Mouse (Mus musculus) liver, embryonic 11.5 days (tissue): ENCODE results near the gene Gm20824. TPM values are rescaled to one million over a fixed set of nuclear protein-coding genes. Genes with fewer than 3 reads are reported as not detected.
"Not testable (repeated sequence)": the region's sequence is repeated elsewhere in the genome, so short reads cannot be mapped to it uniquely, and the experiment has no call there.

Experiments used
- ATAC-seq: fragments of 200-750 bp; cut with Nextera tagmentation; replicated peaks from 2 replicates; pipeline ENCODE4 v1.8.0; 2017; ENCODE audit warnings: moderate number of reproducible peaks, mild to moderate bottlenecking, moderate TSS enrichment, moderate library complexity; ENCODE audit not compliant: low FRiP score
- DNase-seq: peaks from one replicate; pipeline ENCODE4 v3.0.0-alpha.2; 2017; ENCODE audit warnings: low spot score
- H3K27ac ChIP-seq: fragments of 300-500 bp; sonication (generic); 2 replicates; pipeline ENCODE4 v1.5.1; 2014; ENCODE audit warnings: mild to moderate bottlenecking, low read depth, low read length, control low read depth
- H3K27me3 ChIP-seq: fragments of 300-500 bp; sonication (generic); replicated peaks from 2 replicates; pipeline ENCODE4 v1.6.1; 2014; ENCODE audit warnings: low read length, mixed read lengths; ENCODE audit not compliant: control insufficient read depth, insufficient read depth
- H3K36me3 ChIP-seq: fragments of 300-500 bp; sonication (generic); 2 replicates; pipeline ENCODE4 v1.6.1; 2014; ENCODE audit warnings: mild to moderate bottlenecking, low read length, moderate library complexity, mixed read lengths; ENCODE audit not compliant: control insufficient read depth, insufficient read depth
- H3K4me1 ChIP-seq: fragments of 300-500 bp; sonication (generic); replicated peaks from 2 replicates; pipeline ENCODE4 v1.6.1; 2014; ENCODE audit warnings: low read length, mixed read lengths; ENCODE audit not compliant: control insufficient read depth, insufficient read depth
- H3K4me2 ChIP-seq: fragments of 300-500 bp; sonication (generic); 2 replicates; pipeline ENCODE4 v1.6.1; 2014; ENCODE audit warnings: mild to moderate bottlenecking, control low read depth, moderate library complexity
- H3K4me3 ChIP-seq: fragments of 300-500 bp; sonication (generic); 2 replicates; pipeline ENCODE4 v1.5.1; 2014; ENCODE audit warnings: low read depth, low read length, control low read depth
- H3K9ac ChIP-seq: fragments of 300-500 bp; sonication (generic); 2 replicates; pipeline ENCODE4 v1.6.1; 2014; ENCODE audit warnings: low read depth, low read length, control low read depth
- H3K9me3 ChIP-seq: fragments of 300-500 bp; sonication (generic); 2 replicates; pipeline ENCODE4 v1.6.1; 2016; ENCODE audit warnings: low read length, inconsistent platforms, mixed read lengths; ENCODE audit not compliant: control insufficient read depth
- WGBS: fragments of 180-500 bp; shearing (Covaris S2); extraction: QIAGEN DNeasy Blood & Tissue Kit; methylation state at CpG from one replicate; pipeline ENCODE4 v1.1.7; 2014; 5-methylcytosine and 5-hydroxymethylcytosine counted together
- polyA plus RNA-seq: library from polyadenylated mRNA; unstranded; fragments of >200 nt; fragmentation: Nextera tagmentation; extraction: Ambion mirVana; gene quantifications from 2 replicates; pipeline ENCODE4 v1.2.1, GENCODE M21; 2014

Gm20824 gene
- polyA plus RNA-seq, result not detected in 2 replicates

DNA sequence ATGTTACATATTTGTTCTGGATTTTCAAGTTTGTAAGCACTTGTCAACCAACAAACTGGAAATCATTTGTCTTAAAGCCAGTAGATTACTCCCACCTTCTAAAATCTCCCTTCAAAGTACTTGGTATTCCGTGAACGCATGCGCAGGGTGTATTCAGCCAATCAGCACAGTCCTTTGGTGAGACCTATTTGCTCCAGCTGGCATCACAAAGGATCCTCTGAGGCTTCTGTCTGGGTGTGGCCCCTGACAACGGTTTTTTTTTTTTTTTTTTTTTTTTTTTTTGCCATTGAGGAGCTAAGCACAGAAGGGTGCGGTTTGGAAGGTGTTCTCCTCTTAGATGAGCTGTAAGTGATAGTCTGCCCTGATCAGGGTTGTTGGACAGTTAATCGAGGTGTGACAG, at the start of gene Gm20824:
Gene Gm20824 (plus strand): TSS at position 301 of the 400 bp plus-strand sequence.
- not testable (repeated sequence) for H3K27ac ChIP-seq, H3K9ac ChIP-seq, H3K9me3 ChIP-seq, H3K4me3 ChIP-seq, H3K27me3 ChIP-seq, H3K4me2 ChIP-seq, H3K4me1 ChIP-seq, DNase-seq, ATAC-seq, H3K36me3 ChIP-seq
- WGBS, result no CpG with 5 or more reads among the region's 6 CpGs

Other genes starting within 250 kb of the Gm20824 start
- gene Gm20825, start 186.4 kb upstream of the Gm20824 start, polyA plus RNA-seq, result not detected in 2 replicates